Mouse (Mus musculus): ENCODE results near the gene Vps13d.

The Vps13d gene

GRCm38 (mm10) chr4:144969030-144969429 is 225.8 kb downstream of the Vps13d start:
- peak in 1 of 2 experiments; percentile 19 for DNase-seq

GRCm38 (mm10) chr4:144968371-144968770 is 226.4 kb downstream of the Vps13d start:
- DNase-seq, result no peak

- DNase-seq, result no peak
Measured at GRCm38 (mm10) chr4:144965255-144965654, 229.6 kb downstream of the Vps13d start.

GRCm38 (mm10) chr4:144961696-144962095 is 233.1 kb downstream of the Vps13d start:
- DNase-seq, result no peak

GRCm38 (mm10) chr4:144961232-144961631 is 233.6 kb downstream of the Vps13d start:
- DNase-seq, result no peak

GRCm38 (mm10) chr4:144960188-144960904 is 234.5 kb downstream of the Vps13d start:
- peak in 1 of 2 experiments; percentile 18 for DNase-seq

GRCm38 (mm10) chr4:144957721-144958120 is 237.1 kb downstream of the Vps13d start:
- DNase-seq, result no peak

- DNase-seq, result no peak
Measured at GRCm38 (mm10) chr4:144957186-144957585, 237.6 kb downstream of the Vps13d start.

- DNase-seq, result no peak
Measured at GRCm38 (mm10) chr4:144956293-144956692, 238.5 kb downstream of the Vps13d start.

GRCm38 (mm10) chr4:144955863-144956262 is 238.9 kb downstream of the Vps13d start:
- no peak for DNase-seq

GRCm38 (mm10) chr4:144953421-144953820 is 241.4 kb downstream of the Vps13d start:
- no peak for DNase-seq

GRCm38 (mm10) chr4:144951859-144952258 is 242.9 kb downstream of the Vps13d start:
- DNase-seq, result peak; percentile 28 to 55

- peak in 1 of 2 experiments; percentile 30 for DNase-seq
Measured at GRCm38 (mm10) chr4:144950883-144951282, 243.9 kb downstream of the Vps13d start.

- DNase-seq, result no peak
Measured at GRCm38 (mm10) chr4:144950327-144950711, 244.5 kb downstream of the Vps13d start.

- DNase-seq, result peak; percentile 65 to 72
Measured at GRCm38 (mm10) chr4:144949441-144950326, 245.1 kb downstream of the Vps13d start.

GRCm38 (mm10) chr4:144947738-144948390 is 246.9 kb downstream of the Vps13d start:
- no peak for DNase-seq

GRCm38 (mm10) chr4:144943273-144943672 is 251.5 kb downstream of the Vps13d start:
- DNase-seq, result no peak

GRCm38 (mm10) chr4:144942433-144942832 is 252.4 kb downstream of the Vps13d start:
- DNase-seq, result peak in 1 of 2 experiments; percentile 46

GRCm38 (mm10) chr4:144940796-144941462 is 253.9 kb downstream of the Vps13d start:
- no peak for DNase-seq

- DNase-seq, result no peak
Measured at GRCm38 (mm10) chr4:144939847-144940411, 254.9 kb downstream of the Vps13d start.

GRCm38 (mm10) chr4:144936563-144937154 is 258.1 kb downstream of the Vps13d start:
- peak; percentile 20 to 38 for DNase-seq

GRCm38 (mm10) chr4:144934501-144934900 is 260.3 kb downstream of the Vps13d start:
- no peak for DNase-seq

All from cerebellum, postnatal 25 days (tissue).